Comparison of ENCODE assay signal across 8 mouse cellular contexts in genomic region chr6:124755306-124755705, GRCm38 (mm10). TPM values are rescaled to one million over a fixed set of nuclear protein-coding genes. Genes with fewer than 3 reads are reported as not detected.
A peak's percentile ranks its signal among the peaks of the same experiment; 100 is the strongest.
DNase-seq lines count a peak whose midpoint lies in the region; ATAC-seq and TF ChIP-seq lines count a peak whose summit lies in the region.

No protein-coding gene starts in this region.

- no peak for ATAC-seq in forebrain, postnatal 0 days
- no peak for ATAC-seq in liver, embryonic 16.5 days (ENCODE audit: low read depth)
- ATAC-seq in frontal cortex, adult (ENCODE audit: low TSS enrichment) = no peak

- TF ChIP-seq EP300 in heart, adult 2 months (IDR thresholded peaks at IDR 0.05; ENCODE audit: insufficient read depth, low read depth, low read length) = no peak

- no peak for TF ChIP-seq CTCF in heart, adult 2 months (IDR thresholded peaks at IDR 0.05)
- TF ChIP-seq CTCF in E14TG2a.4 (conservative IDR thresholded peaks at IDR 0.05; ENCODE audit: low read length) = no peak
- no peak for TF ChIP-seq CTCF in forebrain, postnatal 0 days (IDR thresholded peaks at IDR 0.05; ENCODE audit: low read depth)

- peak overlapping the region; percentile 62 for H3K4me2 ChIP-seq in forebrain, postnatal 0 days (ENCODE audit: low read depth)
- H3K4me2 ChIP-seq in liver, embryonic 16.5 days (ENCODE audit: low read depth, low read length) = peak overlapping the region; percentile 70

- no peaks in the 10 kb centered on the region for H3K36me3 ChIP-seq in heart, adult 2 months (ENCODE audit: control insufficient read depth, insufficient read depth, low read length)
- H3K36me3 ChIP-seq in E14TG2a.4 (ENCODE audit: insufficient read depth, low read length) = peaks cover under 1% of the 10 kb centered on the region; the same call in 1 of the 2 replicates
- H3K36me3 ChIP-seq in forebrain, postnatal 0 days (ENCODE audit: insufficient read depth) = no peaks in the 10 kb centered on the region; the same call in 1 of the 2 replicates
- H3K36me3 ChIP-seq in liver, embryonic 16.5 days (ENCODE audit: control insufficient read depth, insufficient read depth) = no peaks in the 10 kb centered on the region

- H3K4me1 ChIP-seq in heart, adult 2 months (ENCODE audit: control insufficient read depth, insufficient read depth, low read length) = peaks cover 8% of the 10 kb centered on the region
- peaks cover 71% of the 10 kb centered on the region for H3K4me1 ChIP-seq in E14TG2a.4 (replicated peaks; ENCODE audit: low read depth, low read length)
- peaks cover 13% of the 10 kb centered on the region for H3K4me1 ChIP-seq in forebrain, postnatal 0 days (ENCODE audit: insufficient read depth)
- peaks cover 6% of the 10 kb centered on the region for H3K4me1 ChIP-seq in liver, embryonic 16.5 days (ENCODE audit: control insufficient read depth, low read depth, low read length)

- intact Hi-C loops in heart, adult 2 months (cut with DNase I) = loop anchor here (1.0 to 5.0 kb wide), 3 partner anchors 93 to 263 kb away; partner anchors contain the start of genes C1ra and C1rl

- no peaks in the 10 kb centered on the region for H3K27me3 ChIP-seq in heart, adult 2 months (ENCODE audit: control insufficient read depth, insufficient read depth, low read length)
- peaks cover 18% of the 10 kb centered on the region for H3K27me3 ChIP-seq in E14TG2a.4 (ENCODE audit: insufficient read depth, low read length)
- no peaks in the 10 kb centered on the region for H3K27me3 ChIP-seq in forebrain, postnatal 0 days (ENCODE audit: insufficient read depth, low read length)
- H3K27me3 ChIP-seq in liver, embryonic 16.5 days (ENCODE audit: control insufficient read depth, insufficient read depth, low read depth, low read length) = peaks cover 48% of the 10 kb centered on the region

- H3K9ac ChIP-seq in heart, adult 2 months (ENCODE audit: low read depth, low read length) = no peak overlapping the region; the same call in 1 of the 2 replicates
- H3K9ac ChIP-seq in forebrain, postnatal 0 days = peak overlapping the region; percentile 93
- H3K9ac ChIP-seq in liver, embryonic 16.5 days (ENCODE audit: low read depth, low read length) = peak overlapping the region; percentile 65; the same call in 1 of the 2 replicates

- 9% methylated on average over 3 of the region's 3 CpGs for WGBS in heart, adult 2 months
- 0% methylated on average over 3 of the region's 3 CpGs for WGBS in forebrain, postnatal 0 days
- 21% methylated on average over 3 of the region's 3 CpGs for WGBS in liver, embryonic 16.5 days (ENCODE audit: insufficient replicate concordance)

- no peak for DNase-seq in heart, adult 2 months
- DNase-seq in heart, postnatal 4 days = no peak
- no peak for DNase-seq in forebrain, postnatal 0 days
- DNase-seq in yolk sac, embryonic 10.5 days (ENCODE audit: low spot score) = no peak
- no peak for DNase-seq in cerebellum, adult 11-12 months

- H3K27ac ChIP-seq in heart, adult 2 months = peak overlapping the region; percentile 85
- peak overlapping the region; percentile 97 for H3K27ac ChIP-seq in forebrain, postnatal 0 days (ENCODE audit: low read depth, low read length)
- no peak overlapping the region for H3K27ac ChIP-seq in liver, embryonic 16.5 days (ENCODE audit: low read length)

- no peaks in the 10 kb centered on the region for H3K9me3 ChIP-seq in E14TG2a.4 (ENCODE audit: low read length)
- no peaks in the 10 kb centered on the region for H3K9me3 ChIP-seq in forebrain, postnatal 0 days (ENCODE audit: low read length)
- no peaks in the 10 kb centered on the region for H3K9me3 ChIP-seq in liver, embryonic 16.5 days (replicated peaks; ENCODE audit: control insufficient read depth, low read length)

- H3K79me2 ChIP-seq in heart, adult 2 months (replicated peaks; ENCODE audit: control insufficient read depth, insufficient read depth, low read length) = 0 out of 2 replicates have a peak, but pooled peaks cover 1% of the 10 kb centered on the region

- no peak for TF ChIP-seq POLR2A in heart, adult 2 months (IDR thresholded peaks at IDR 0.05; ENCODE audit: insufficient read depth, low read depth, low read length)

- peak overlapping the region; percentile 65 for H3K4me3 ChIP-seq in heart, adult 2 months
- peak overlapping the region; percentile 86 for H3K4me3 ChIP-seq in E14TG2a.4 (replicated peaks; ENCODE audit: low read length)
- peak overlapping the region; percentile 98 for H3K4me3 ChIP-seq in forebrain, postnatal 0 days (ENCODE audit: low read depth, low read length)
- peak overlapping the region; percentile 65 for H3K4me3 ChIP-seq in liver, embryonic 16.5 days (ENCODE audit: low read depth, low read length)

RNA-seq across cellular contexts. Expression of gene Gm45234, which starts 0.5 kb away (rescaled TPM):
- total RNA-seq in heart, adult 2 months (2021) = 1 to 10 TPM in 1 of 2 experiments, not detected in 1; 1.9 TPM
- polyA plus RNA-seq in heart, adult 2 months (2012; rRNA removed) = not detected in 2 replicates
- total RNA-seq in heart, postnatal 4 days (2021) = 1 to 10 TPM in 1 of 2 experiments, not detected in 1; 2.1 TPM
- total RNA-seq in forebrain, postnatal 0 days (2014; rRNA removed) = not detected in 2 replicates
- 0.11 TPM in 1 of 2 replicates, not detected in the other for polyA plus RNA-seq in forebrain, postnatal 0 days (2015; fragmentation: Nextera tagmentation; extraction: Ambion mirVana)
- polyA plus RNA-seq in liver, embryonic 16.5 days (2015; fragmentation: Nextera tagmentation; extraction: Ambion mirVana) = not detected in 2 replicates

RNA-seq across cellular contexts. Expression of gene Atn1, which starts 1.0 kb away (rescaled TPM):
- 10 to 100 TPM; 44.3 to 47.8 TPM for total RNA-seq in heart, adult 2 months (2021)
- polyA plus RNA-seq in heart, adult 2 months (2012; rRNA removed) = 24.5 and 32.8 TPM in 2 replicates
- 10 to 100 TPM; 61.0 to 70.5 TPM for total RNA-seq in heart, postnatal 4 days (2021)
- total RNA-seq in forebrain, postnatal 0 days (2014; rRNA removed) = 15.0 and 16.7 TPM in 2 replicates
- polyA plus RNA-seq in forebrain, postnatal 0 days (2015; fragmentation: Nextera tagmentation; extraction: Ambion mirVana) = 19.3 and 24.2 TPM in 2 replicates
- 1.3 and 1.7 TPM in 2 replicates for polyA plus RNA-seq in liver, embryonic 16.5 days (2015; fragmentation: Nextera tagmentation; extraction: Ambion mirVana)

RNA-seq across cellular contexts. Expression of gene Grcc10, which starts 14.1 kb away (rescaled TPM):
- total RNA-seq in heart, adult 2 months (2021) = 100 to 1,000 TPM; 280 to 314 TPM
- polyA plus RNA-seq in heart, adult 2 months (2012; rRNA removed) = 296 and 328 TPM in 2 replicates
- total RNA-seq in heart, postnatal 4 days (2021) = 100 to 1,000 TPM; 259 to 300 TPM
- 257 and 314 TPM in 2 replicates for total RNA-seq in forebrain, postnatal 0 days (2014; rRNA removed)
- 699 and 862 TPM in 2 replicates for polyA plus RNA-seq in forebrain, postnatal 0 days (2015; fragmentation: Nextera tagmentation; extraction: Ambion mirVana)
- 80.7 and 83.6 TPM in 2 replicates for polyA plus RNA-seq in liver, embryonic 16.5 days (2015; fragmentation: Nextera tagmentation; extraction: Ambion mirVana)

RNA-seq across cellular contexts. Expression of gene Eno2, which starts 14.2 kb away (rescaled TPM):
- 1 to 10 TPM; 2.4 to 2.7 TPM for total RNA-seq in heart, adult 2 months (2021)
- polyA plus RNA-seq in heart, adult 2 months (2012; rRNA removed) = 2.4 and 2.7 TPM in 2 replicates
- 10 to 100 TPM; 10.0 to 10.2 TPM for total RNA-seq in heart, postnatal 4 days (2021)
- 130 and 148 TPM in 2 replicates for total RNA-seq in forebrain, postnatal 0 days (2014; rRNA removed)
- 88.5 and 113 TPM in 2 replicates for polyA plus RNA-seq in forebrain, postnatal 0 days (2015; fragmentation: Nextera tagmentation; extraction: Ambion mirVana)
- 0.40 and 0.43 TPM in 2 replicates for polyA plus RNA-seq in liver, embryonic 16.5 days (2015; fragmentation: Nextera tagmentation; extraction: Ambion mirVana)

RNA-seq across cellular contexts. Expression of gene Ptpn6, which starts 16.8 kb away (rescaled TPM):
- total RNA-seq in heart, adult 2 months (2021) = 1 to 10 TPM; 3.1 to 4.4 TPM
- polyA plus RNA-seq in heart, adult 2 months (2012; rRNA removed) = 4.5 and 8.2 TPM in 2 replicates
- 1 to 10 TPM; 5.3 to 5.4 TPM for total RNA-seq in heart, postnatal 4 days (2021)
- total RNA-seq in forebrain, postnatal 0 days (2014; rRNA removed) = 2.2 and 2.9 TPM in 2 replicates
- polyA plus RNA-seq in forebrain, postnatal 0 days (2015; fragmentation: Nextera tagmentation; extraction: Ambion mirVana) = 3.6 and 3.8 TPM in 2 replicates
- polyA plus RNA-seq in liver, embryonic 16.5 days (2015; fragmentation: Nextera tagmentation; extraction: Ambion mirVana) = 38.2 and 38.3 TPM in 2 replicates
